Comparison of ENCODE assay signal across 26 mouse cellular contexts in genomic region chr6:49173674-49174073, GRCm38 (mm10). TPM values are rescaled to one million over a fixed set of nuclear protein-coding genes. Genes with fewer than 3 reads are reported as not detected.
A peak's percentile ranks its signal among the peaks of the same experiment; 100 is the strongest.
DNase-seq lines count a peak whose midpoint lies in the region; ATAC-seq and TF ChIP-seq lines count a peak whose summit lies in the region.
"Had no signal": no experiment of that assay in that cellular context is flagged by ENCODE, and none has a peak within 500 bp of the region (broad histone marks: within the 10 kb centered on the region; RNA-seq: fewer than 3 reads in every experiment).

No protein-coding gene starts in this region.

- no peaks in the 10 kb centered on the region for H3K9me3 ChIP-seq in embryonic facial prominence, embryonic 14.5 days (ENCODE audit: control insufficient read depth, low read length)
- H3K9me3 ChIP-seq in embryonic facial prominence, embryonic 10.5 days: no peaks in the 10 kb centered on the region
- H3K9me3 ChIP-seq in intestine, embryonic 16.5 days (ENCODE audit: control insufficient read depth, low read length): no peaks in the 10 kb centered on the region
- no peaks in the 10 kb centered on the region for H3K9me3 ChIP-seq in hindbrain, postnatal 0 days (ENCODE audit: low read length)
- H3K9me3 ChIP-seq: forebrain, embryonic 10.5 days; hindbrain, embryonic 12.5 days; neural tube, embryonic 13.5 days had no signal

- no peak overlapping the region for H3K4me2 ChIP-seq in embryonic facial prominence, embryonic 14.5 days (ENCODE audit: low read depth, low read length)
- H3K4me2 ChIP-seq in intestine, embryonic 16.5 days (ENCODE audit: low read depth, low read length): no peak overlapping the region
- no peak overlapping the region for H3K4me2 ChIP-seq in hindbrain, postnatal 0 days (ENCODE audit: low read depth, low read length)
- H3K4me2 ChIP-seq: heart, embryonic 11.5 days; hindbrain, embryonic 12.5 days; neural tube, embryonic 13.5 days had no signal

- TF ChIP-seq CTCF in hindbrain, postnatal 0 days (IDR thresholded peaks at IDR 0.05; ENCODE audit: low read depth): no peak

- ATAC-seq in embryonic facial prominence, embryonic 14.5 days (ENCODE audit: low read depth): 0 out of 2 replicates have a peak, but pooled peaks have one; percentile 12
- peak; percentile 66 for ATAC-seq in intestine, embryonic 16.5 days
- ATAC-seq in hindbrain, postnatal 0 days: no peak
- ATAC-seq: CD4-positive, CD25-positive, alpha-beta regulatory T cell, adult 4 months; forebrain, postnatal 0 days; inflammation-experienced regulatory T-cells, adult 6 months had no signal

- H3K27ac ChIP-seq in embryonic facial prominence, embryonic 14.5 days (replicated peaks; ENCODE audit: low read depth, low read length): no peak overlapping the region
- no peak overlapping the region for H3K27ac ChIP-seq in embryonic facial prominence, embryonic 10.5 days (replicated peaks)
- no peak overlapping the region for H3K27ac ChIP-seq in intestine, embryonic 16.5 days (ENCODE audit: low read length)
- no peak overlapping the region for H3K27ac ChIP-seq in hindbrain, postnatal 0 days
- H3K27ac ChIP-seq: forebrain, embryonic 10.5 days; hindbrain, embryonic 12.5 days; neural tube, embryonic 13.5 days had no signal

- no peaks in the 10 kb centered on the region for H3K27me3 ChIP-seq in embryonic facial prominence, embryonic 14.5 days (replicated peaks; ENCODE audit: control insufficient read depth, insufficient read depth, low read length)
- H3K27me3 ChIP-seq in embryonic facial prominence, embryonic 10.5 days (replicated peaks; ENCODE audit: low read depth, poor library complexity, severe bottlenecking): no peaks in the 10 kb centered on the region
- no peaks in the 10 kb centered on the region for H3K27me3 ChIP-seq in intestine, embryonic 16.5 days (replicated peaks; ENCODE audit: control insufficient read depth, insufficient read depth, low read length)
- H3K27me3 ChIP-seq in hindbrain, postnatal 0 days (ENCODE audit: insufficient read depth, low read length): no peaks in the 10 kb centered on the region
- H3K27me3 ChIP-seq: hindbrain, embryonic 12.5 days; neural tube, embryonic 13.5 days had no signal

- H3K9ac ChIP-seq in embryonic facial prominence, embryonic 14.5 days (ENCODE audit: low read depth, low read length): no peak overlapping the region
- H3K9ac ChIP-seq in intestine, embryonic 16.5 days (ENCODE audit: low read depth, low read length): no peak overlapping the region
- H3K9ac ChIP-seq in hindbrain, postnatal 0 days (replicated peaks; ENCODE audit: low read length): no peak overlapping the region
- H3K9ac ChIP-seq: forebrain, postnatal 0 days; hindbrain, embryonic 12.5 days; neural tube, embryonic 13.5 days had no signal

- no peak for DNase-seq in embryonic facial prominence, embryonic 14.5 days (ENCODE audit: low spot score)
- DNase-seq in embryonic facial prominence, embryonic 10.5 days (ENCODE audit: low spot score): no peak
- peak; percentile 4 for DNase-seq in retina, adult 2 months (ENCODE audit: low read depth, low spot score)
- DNase-seq in retina, embryonic 14.5 days (ENCODE audit: low spot score): no peak
- DNase-seq in left cerebral cortex, adult 8-10 months (ENCODE audit: low spot score in 2 of 2): no peak
- DNase-seq in hindbrain, postnatal 0 days (ENCODE audit: low spot score): no peak
- no peak for DNase-seq in heart, adult 18-20 months
- DNase-seq: adrenal gland, postnatal 10 days; cerebellum, adult 11 months; cerebellum, postnatal 14 days; forebrain, postnatal 0 days; heart, postnatal 14 days; kidney, postnatal 10 days; left cerebral cortex, postnatal 4 days; liver; lung, postnatal 4 days; right cerebral cortex, postnatal 25 days; thymus, postnatal 14 days had no signal

- 78% methylated on average over 4 of the region's 4 CpGs for WGBS in embryonic facial prominence, embryonic 14.5 days
- 93% methylated on average over 4 of the region's 4 CpGs for WGBS in embryonic facial prominence, embryonic 10.5 days
- WGBS in intestine, embryonic 16.5 days: 60% methylated on average over 4 of the region's 4 CpGs
- WGBS in hindbrain, postnatal 0 days: 78% methylated on average over 4 of the region's 4 CpGs

- H3K4me3 ChIP-seq in embryonic facial prominence, embryonic 14.5 days (ENCODE audit: low read depth, low read length): no peak overlapping the region
- no peak overlapping the region for H3K4me3 ChIP-seq in embryonic facial prominence, embryonic 10.5 days
- no peak overlapping the region for H3K4me3 ChIP-seq in intestine, embryonic 16.5 days (ENCODE audit: low read length)
- H3K4me3 ChIP-seq in hindbrain, postnatal 0 days (ENCODE audit: low read length): no peak overlapping the region
- H3K4me3 ChIP-seq: forebrain, embryonic 10.5 days; hindbrain, embryonic 12.5 days; neural tube, embryonic 13.5 days had no signal

- no peaks in the 10 kb centered on the region for H3K36me3 ChIP-seq in embryonic facial prominence, embryonic 14.5 days (ENCODE audit: control insufficient read depth, insufficient read depth, low read length)
- peaks cover 5% of the 10 kb centered on the region; the same call in 1 of the 2 replicates for H3K36me3 ChIP-seq in embryonic facial prominence, embryonic 10.5 days (replicated peaks)
- H3K36me3 ChIP-seq in intestine, embryonic 16.5 days (ENCODE audit: control insufficient read depth, insufficient read depth, low read length): no peaks in the 10 kb centered on the region
- no peaks in the 10 kb centered on the region for H3K36me3 ChIP-seq in hindbrain, postnatal 0 days (ENCODE audit: insufficient read depth, low read length)
- H3K36me3 ChIP-seq: hindbrain, embryonic 12.5 days; neural tube, embryonic 13.5 days had no signal

- H3K4me1 ChIP-seq in embryonic facial prominence, embryonic 14.5 days (ENCODE audit: control insufficient read depth, insufficient read depth, low read length): peaks cover 9% of the 10 kb centered on the region; the same call in 1 of the 2 replicates
- peaks cover 30% of the 10 kb centered on the region for H3K4me1 ChIP-seq in embryonic facial prominence, embryonic 10.5 days
- H3K4me1 ChIP-seq in intestine, embryonic 16.5 days (ENCODE audit: control insufficient read depth, insufficient read depth, low read length): peaks cover 23% of the 10 kb centered on the region
- no peaks in the 10 kb centered on the region for H3K4me1 ChIP-seq in hindbrain, postnatal 0 days (ENCODE audit: insufficient read depth, low read length)

RNA-seq across cellular contexts. Expression of gene Igf2bp3, which starts 41.1 kb away (rescaled TPM):
- 49.4 and 61.6 TPM in 2 replicates for polyA plus RNA-seq in embryonic facial prominence, embryonic 14.5 days (2014; fragmentation: Nextera tagmentation; extraction: Ambion mirVana)
- polyA plus RNA-seq in embryonic facial prominence, embryonic 10.5 days (2016; fragmentation: Nextera tagmentation; extraction: Ambion mirVana): 159 TPM in 2 replicates
- 78.7 and 81.9 TPM in 2 replicates for polyA plus RNA-seq in intestine, embryonic 16.5 days (2015; fragmentation: Nextera tagmentation; extraction: Ambion mirVana)
- total RNA-seq in left cerebral cortex, adult 8-10 months (2022): not detected
- total RNA-seq in hindbrain, postnatal 0 days (2014; rRNA removed): 8.9 and 13.3 TPM in 2 replicates
- 16.1 and 16.6 TPM in 2 replicates for polyA plus RNA-seq in hindbrain, postnatal 0 days (2015; fragmentation: Nextera tagmentation; extraction: Ambion mirVana)
- total RNA-seq in heart, adult 18-20 months (2021): not detected
- total RNA-seq: layer of hippocampus, adult 8-10 months had no signal
